Mouse (Mus musculus) cortical plate, adult 2 months (tissue): ENCODE data around the gene Smc3. TPM values are rescaled to one million over a fixed set of nuclear protein-coding genes. Genes with fewer than 3 reads are reported as not detected.

Experiments used
- H3K27ac ChIP-seq: fragments of 200-500 bp; 2 replicates; pipeline ENCODE4 v1.5.1; 2012; ENCODE audit warnings: low read length, control low read depth, inconsistent platforms; ENCODE audit not compliant: insufficient read depth
- H3K4me1 ChIP-seq: fragments of 200-500 bp; 2 replicates; pipeline ENCODE4 v1.6.1; 2011; ENCODE audit warnings: low read length; ENCODE audit not compliant: control insufficient read depth, insufficient read depth
- H3K4me3 ChIP-seq: fragments of 200-500 bp; 2 replicates; pipeline ENCODE4 v1.5.1; 2011; ENCODE audit warnings: mild to moderate bottlenecking, low read length, control low read depth; ENCODE audit not compliant: insufficient read depth
- CTCF ChIP-seq: fragments of 200-500 bp; IDR thresholded peaks from 2 replicates; pipeline ENCODE4 v1.5.1; 2011; ENCODE audit warnings: mild to moderate bottlenecking, control low read depth, low read length; ENCODE audit not compliant: insufficient read depth; ENCODE audit errors: extremely low read depth
- POLR2A ChIP-seq: fragments of 200-500 bp; IDR thresholded peaks from 2 replicates; pipeline ENCODE4 v1.6.1; 2011; ENCODE audit warnings: mild to moderate bottlenecking, low read length, control low read depth; ENCODE audit not compliant: insufficient read depth; ENCODE audit errors: extremely low read depth
- polyA plus RNA-seq: library from polyadenylated mRNA; depleted of rRNA; stranded (reverse); fragments of >200 nt; gene quantifications from 2 replicates; pipeline ENCODE4 v1.2.3, GENCODE M21; 2012; rRNA removed

Gene Smc3
- polyA plus RNA-seq, 1 experiment = 21.6 TPM

DNA sequence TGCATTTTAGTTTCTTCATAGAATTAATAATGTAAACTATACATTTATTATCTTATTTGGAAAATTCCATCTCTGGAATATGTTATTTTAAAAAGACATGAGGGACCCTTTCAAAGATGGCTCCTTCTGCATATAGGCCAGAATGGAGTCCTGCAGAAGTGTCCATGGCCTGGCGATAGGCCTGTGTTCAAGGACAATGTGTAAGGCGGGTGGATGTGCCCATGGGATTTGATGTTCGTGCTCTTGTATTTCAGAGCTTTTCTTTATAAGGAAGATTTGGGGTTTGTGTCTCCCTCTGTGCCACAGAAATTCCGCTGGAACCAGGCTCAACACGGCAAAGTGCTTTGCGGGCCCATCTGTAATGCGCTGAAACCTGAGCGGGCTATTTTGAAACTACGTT, 79.0 kb downstream of the Smc3 start:
- peaks cover 2% of the 10 kb centered on the region; the same call in 1 of the 2 replicates for H3K4me1 ChIP-seq
- no peak for TF ChIP-seq CTCF
- TF ChIP-seq POLR2A = no peak
- H3K27ac ChIP-seq = no peak overlapping the region
- H3K4me3 ChIP-seq = no peak overlapping the region

DNA sequence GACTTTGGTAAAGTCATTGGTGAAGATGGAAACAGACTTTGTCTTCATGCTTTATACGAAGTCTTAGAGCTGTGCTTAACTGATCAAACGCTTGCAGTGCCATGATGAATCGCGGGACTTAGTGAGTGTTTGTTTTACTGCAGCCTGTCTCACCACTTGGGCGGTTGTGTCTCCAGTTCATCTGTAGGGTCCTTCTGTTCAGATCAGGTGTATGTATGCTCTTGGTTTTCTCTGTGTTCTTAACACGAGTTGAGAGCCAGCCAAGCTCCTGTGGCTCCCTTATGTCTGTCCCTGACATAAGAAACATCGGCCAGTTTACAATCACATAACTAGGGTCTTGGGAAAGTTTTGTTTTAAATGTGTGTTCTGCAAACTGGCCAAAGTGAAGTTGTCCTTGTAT, 79.8 kb downstream of the Smc3 start:
- TF ChIP-seq POLR2A = no peak
- TF ChIP-seq CTCF = no peak
- no peak overlapping the region for H3K4me3 ChIP-seq
- H3K27ac ChIP-seq = no peak overlapping the region
- peaks cover 2% of the 10 kb centered on the region; the same call in 1 of the 2 replicates for H3K4me1 ChIP-seq

GRCm38 (mm10) chr19:53682427-53682826, 82.2 kb downstream of the Smc3 start:
- TF ChIP-seq CTCF = no peak
- no peak for TF ChIP-seq POLR2A
- no peak overlapping the region for H3K4me3 ChIP-seq
- H3K27ac ChIP-seq = no peak overlapping the region
- no peaks in the 10 kb centered on the region for H3K4me1 ChIP-seq

GRCm38 (mm10) chr19:53687592-53687991, 87.4 kb downstream of the Smc3 start:
- Histone ChIP-seq H3K4me3 (no peak overlapping the region), H3K27ac (no peak overlapping the region), H3K4me1 (no peaks in the 10 kb centered on the region)
- no peak for TF ChIP-seq CTCF
- no peak for TF ChIP-seq POLR2A

DNA sequence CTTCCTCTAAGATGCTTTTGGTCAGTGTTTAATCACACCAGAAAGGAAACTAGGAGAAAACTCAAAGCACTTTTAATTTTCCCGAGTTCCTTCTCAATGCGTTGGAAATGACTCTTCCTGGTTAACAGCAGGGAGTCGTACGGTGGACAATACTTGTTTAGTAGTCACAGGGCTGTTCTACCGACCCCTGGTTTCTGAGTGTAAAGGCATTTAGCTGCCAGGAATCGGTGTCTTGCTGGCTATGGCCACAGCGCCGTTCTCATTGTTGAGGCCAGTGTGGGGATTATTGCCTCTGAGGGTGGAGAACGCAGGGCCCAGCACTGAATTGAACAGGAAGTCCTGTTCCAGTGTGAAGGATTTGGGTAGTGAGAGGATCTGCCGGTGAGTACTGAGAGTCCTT, 90.6 kb downstream of the Smc3 start:
- no peak for TF ChIP-seq POLR2A
- H3K27ac ChIP-seq = no peak overlapping the region
- no peaks in the 10 kb centered on the region for H3K4me1 ChIP-seq
- H3K4me3 ChIP-seq = no peak overlapping the region

DNA sequence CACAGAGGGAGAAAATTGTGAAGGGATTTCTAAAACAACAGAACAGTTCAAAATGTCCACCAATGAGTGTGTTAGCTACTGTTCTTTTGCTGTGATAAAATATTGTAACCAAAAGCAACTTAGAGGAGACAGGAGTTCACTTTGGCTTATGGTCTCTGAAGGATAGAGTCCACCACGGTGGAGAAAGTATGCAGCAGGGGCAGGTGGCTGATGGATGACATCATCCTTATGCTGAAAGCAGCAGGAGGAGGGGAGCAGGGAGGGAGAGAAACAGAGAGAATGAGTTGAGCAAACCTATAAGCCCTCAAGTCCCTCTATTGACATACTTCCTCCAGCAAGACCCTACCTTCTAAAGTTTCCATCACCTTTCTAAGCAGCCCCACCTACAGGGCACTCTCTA, 93.8 kb downstream of the Smc3 start:
- TF ChIP-seq CTCF = no peak
- no peak for TF ChIP-seq POLR2A
- Histone ChIP-seq H3K4me3 (no peak overlapping the region), H3K4me1 (no peaks in the 10 kb centered on the region), H3K27ac (no peak overlapping the region)

Other genes with a start within 250 kb of the Smc3 start
- gene Gm10197, start 228.6 kb upstream of the Smc3 start, polyA plus RNA-seq = not detected in 2 replicates
- gene Smndc1, start 209.8 kb upstream of the Smc3 start, polyA plus RNA-seq = 19.9 TPM in 2 replicates
- 10.4 and 11.8 TPM in 2 replicates for gene Dusp5, start 71.3 kb upstream of the Smc3 start, polyA plus RNA-seq
- gene Nutf2-ps1, start 11.3 kb upstream of the Smc3 start, polyA plus RNA-seq = 24.4 and 26.5 TPM in 2 replicates
- 2.8 and 3.1 TPM in 2 replicates for gene Rbm20, start 76.9 kb downstream of the Smc3 start, polyA plus RNA-seq